ENCODE assay signal across 8 mouse cellular contexts in the genomic region with DNA sequence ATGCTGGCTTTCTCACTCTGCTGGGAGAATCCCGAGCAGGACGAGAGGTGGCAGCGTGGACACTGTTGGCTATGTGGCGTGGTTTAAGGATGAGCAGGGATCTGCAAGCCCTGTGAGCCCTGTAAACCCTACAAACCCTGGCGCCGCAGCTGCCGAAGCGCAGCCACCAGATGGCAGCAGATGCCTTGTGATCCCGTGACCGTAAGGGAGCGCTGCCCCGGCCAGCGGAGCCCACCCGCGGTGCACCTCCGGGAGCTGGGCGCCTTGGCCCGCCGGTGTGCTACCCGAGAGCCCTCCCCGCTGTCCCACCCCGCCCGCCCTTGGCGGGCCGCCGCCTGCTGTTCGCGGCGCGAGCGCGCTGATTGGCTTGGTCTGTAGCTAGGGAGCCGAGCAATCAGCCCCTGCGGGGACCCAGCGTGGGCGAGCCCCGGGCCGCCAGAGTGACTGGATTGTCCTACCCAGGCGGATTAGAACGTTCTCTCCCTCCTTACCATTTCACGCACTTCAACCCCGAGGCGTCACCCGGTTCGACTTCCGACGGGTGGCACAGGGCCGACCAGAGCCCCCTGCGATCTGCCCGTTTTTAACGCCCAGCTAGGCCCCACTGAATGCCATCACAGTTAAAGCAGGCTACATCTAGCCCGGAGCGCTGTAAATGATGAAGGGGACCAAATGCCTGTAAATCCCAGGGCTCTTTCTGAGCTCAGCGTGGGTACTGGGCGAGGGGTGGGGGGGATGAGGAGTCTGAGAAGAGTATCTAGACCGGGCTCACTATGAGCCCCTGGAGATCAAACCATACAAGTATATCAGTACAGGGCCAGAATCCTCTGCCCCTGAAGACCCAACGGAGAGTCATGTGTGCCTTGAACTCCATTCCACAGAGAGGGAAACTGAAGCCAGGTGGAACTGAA. TPM values are rescaled to one million over a fixed set of nuclear protein-coding genes. Genes with fewer than 3 reads are reported as not detected.
DNase-seq lines count a peak whose midpoint lies in the region; ATAC-seq and TF ChIP-seq lines count a peak whose summit lies in the region.

No protein-coding gene starts in this region.

- dilution Hi-C loops in CH12.LX (cut with MboI; ENCODE audit: extremely low pct_ligation_motif_present, extremely low pct_unique_long_range_greater_than_20kb, low sequenced_read_pairs): no loop called here

- H3K4me3 ChIP-seq in CH12.LX (replicated peaks in 1 of 3; ENCODE audit: low read depth in 2 of 3, low read length in 2 of 3, poor library complexity in 1 of 3): peak overlapping the region; percentile 10 to 51 (median 44)
- peak overlapping the region; percentile 46 for H3K4me3 ChIP-seq in forebrain, embryonic 11.5 days (ENCODE audit: low read depth, low read length)
- H3K4me3 ChIP-seq in heart, embryonic 16.5 days (ENCODE audit: low read length): peak overlapping the region; percentile 63
- H3K4me3 ChIP-seq in liver, embryonic 14.5 days (ENCODE audit: insufficient read depth in 1 of 2, low read depth in 2 of 2, low read length in 2 of 2): peak overlapping the region; percentile 43 to 52
- peak overlapping the region; percentile 47 for H3K4me3 ChIP-seq in neural tube, embryonic 11.5 days (ENCODE audit: low read depth, low read length)
- peak overlapping the region; percentile 47 for H3K4me3 ChIP-seq in stomach, embryonic 16.5 days (replicated peaks; ENCODE audit: low read length)

- peak overlapping the region; percentile 51 for H3K9ac ChIP-seq in CH12.LX (ENCODE audit: insufficient read depth, low read depth)
- peak overlapping the region; percentile 64 for H3K9ac ChIP-seq in forebrain, embryonic 11.5 days (ENCODE audit: low read length)
- peak overlapping the region; percentile 79 for H3K9ac ChIP-seq in heart, embryonic 16.5 days (ENCODE audit: low read length)
- H3K9ac ChIP-seq in liver, embryonic 14.5 days (replicated peaks): peak overlapping the region; percentile 2; the same call in 1 of the 2 replicates
- peak overlapping the region; percentile 61 for H3K9ac ChIP-seq in neural tube, embryonic 11.5 days (ENCODE audit: low read length)
- H3K9ac ChIP-seq in stomach, embryonic 16.5 days (ENCODE audit: low read length): peak overlapping the region; percentile 64

- in situ Hi-C loops in CH12.LX (cut with MboI; ENCODE audit: low pct_ligation_motif_present, low pct_unique_long_range_greater_than_20kb, low sequenced_read_pairs): loop anchor here (5.0 kb wide), 2 partner anchors 39 to 71 kb away; partner anchors contain the start of gene Uri1

- peak overlapping the region; percentile 68 for H3K4me2 ChIP-seq in CH12.LX (ENCODE audit: insufficient read depth, low read depth, poor library complexity, severe bottlenecking)
- peak overlapping the region; percentile 84 for H3K4me2 ChIP-seq in forebrain, embryonic 11.5 days (ENCODE audit: low read depth, low read length, severe bottlenecking)
- peak overlapping the region; percentile 92 for H3K4me2 ChIP-seq in heart, embryonic 16.5 days (ENCODE audit: low read depth, low read length)
- peak overlapping the region; percentile 61 for H3K4me2 ChIP-seq in liver, embryonic 14.5 days (ENCODE audit: low read depth)
- H3K4me2 ChIP-seq in neural tube, embryonic 11.5 days (ENCODE audit: low read depth): peak overlapping the region; percentile 53
- peak overlapping the region; percentile 63 for H3K4me2 ChIP-seq in stomach, embryonic 16.5 days (ENCODE audit: low read depth, low read length)

- peak; percentile 88 for ATAC-seq in forebrain, embryonic 11.5 days (replicated peaks; ENCODE audit: low FRiP score)
- peak; percentile 91 for ATAC-seq in heart, embryonic 16.5 days (replicated peaks; ENCODE audit: extremely low read depth, insufficient read depth, low FRiP score)
- ATAC-seq in liver, embryonic 14.5 days (ENCODE audit: insufficient read depth): peak; percentile 82
- ATAC-seq in neural tube, embryonic 11.5 days (ENCODE audit: insufficient read depth, low FRiP score, low TSS enrichment): peak; percentile 90
- peak; percentile 93 for ATAC-seq in stomach, embryonic 16.5 days (ENCODE audit: insufficient read depth, low FRiP score)

- H3K79me2 ChIP-seq in CH12.LX (replicated peaks; ENCODE audit: control insufficient read depth, extremely low read depth, insufficient read depth, poor library complexity, severe bottlenecking): no peaks in the 10 kb centered on the region

- peaks cover 2 to 12% of the 10 kb centered on the region in 2 experiments; a peak in 3 of 4 replicates for H3K4me1 ChIP-seq in CH12.LX (ENCODE audit: control insufficient read depth in 1 of 2, insufficient read depth in 2 of 2)
- H3K4me1 ChIP-seq in forebrain, embryonic 11.5 days (replicated peaks; ENCODE audit: control insufficient read depth, insufficient read depth, low read length): 0 out of 2 replicates have a peak, but pooled peaks cover 1% of the 10 kb centered on the region
- H3K4me1 ChIP-seq in heart, embryonic 16.5 days (ENCODE audit: control insufficient read depth, insufficient read depth, low read length): peaks cover 9% of the 10 kb centered on the region
- no peaks in the 10 kb centered on the region for H3K4me1 ChIP-seq in liver, embryonic 14.5 days (replicated peaks; ENCODE audit: control insufficient read depth in 2 of 2, insufficient read depth in 2 of 2, low read length in 1 of 2)
- no peaks in the 10 kb centered on the region; the same call in 1 of the 2 replicates for H3K4me1 ChIP-seq in neural tube, embryonic 11.5 days (ENCODE audit: control insufficient read depth, insufficient read depth, low read length)
- no peaks in the 10 kb centered on the region for H3K4me1 ChIP-seq in stomach, embryonic 16.5 days (ENCODE audit: control insufficient read depth, insufficient read depth, low read length)

- peak; percentile 88 for TF ChIP-seq RAD21 in CH12.LX (IDR thresholded peaks at IDR 0.05; ENCODE audit: low read depth, low read length)

- 2% methylated on average over 56 of the region's 57 CpGs for WGBS in forebrain, embryonic 11.5 days
- WGBS in heart, embryonic 16.5 days: 1% methylated on average over 54 of the region's 57 CpGs
- 4% methylated on average over 57 of the region's 57 CpGs for WGBS in liver, embryonic 14.5 days (ENCODE audit: insufficient replicate concordance)
- 1% methylated on average over 47 of the region's 57 CpGs for WGBS in neural tube, embryonic 11.5 days
- WGBS in stomach, embryonic 16.5 days: 1% methylated on average over 57 of the region's 57 CpGs

- H3K9me3 ChIP-seq in CH12.LX (replicated peaks; ENCODE audit: low read length): no peaks in the 10 kb centered on the region
- H3K9me3 ChIP-seq in forebrain, embryonic 11.5 days (ENCODE audit: control insufficient read depth, low read length): no peaks in the 10 kb centered on the region
- no peaks in the 10 kb centered on the region for H3K9me3 ChIP-seq in heart, embryonic 16.5 days (replicated peaks; ENCODE audit: control insufficient read depth, low read length)
- no peaks in the 10 kb centered on the region for H3K9me3 ChIP-seq in liver, embryonic 14.5 days (ENCODE audit: control insufficient read depth, low read length)
- no peaks in the 10 kb centered on the region for H3K9me3 ChIP-seq in neural tube, embryonic 11.5 days (ENCODE audit: control insufficient read depth, low read length)
- no peaks in the 10 kb centered on the region for H3K9me3 ChIP-seq in stomach, embryonic 16.5 days (replicated peaks; ENCODE audit: control insufficient read depth, low read length)

- H3K27me3 ChIP-seq in CH12.LX (replicated peaks): peaks cover 2% of the 10 kb centered on the region
- no peaks in the 10 kb centered on the region for H3K27me3 ChIP-seq in forebrain, embryonic 11.5 days (ENCODE audit: control insufficient read depth, insufficient read depth, low read length)
- H3K27me3 ChIP-seq in heart, embryonic 16.5 days (ENCODE audit: control insufficient read depth, insufficient read depth, low read length): no peaks in the 10 kb centered on the region
- H3K27me3 ChIP-seq in liver, embryonic 14.5 days (ENCODE audit: control insufficient read depth, insufficient read depth, low read length): no peaks in the 10 kb centered on the region
- no peaks in the 10 kb centered on the region for H3K27me3 ChIP-seq in neural tube, embryonic 11.5 days (ENCODE audit: control insufficient read depth, insufficient read depth, low read length)
- no peaks in the 10 kb centered on the region for H3K27me3 ChIP-seq in stomach, embryonic 16.5 days (ENCODE audit: control insufficient read depth, insufficient read depth, low read length)

- TF ChIP-seq EP300 in CH12.LX (IDR thresholded peaks at IDR 0.05; ENCODE audit: low read length): no peak
- TF ChIP-seq EP300 in liver, embryonic 14.5 days (IDR thresholded peaks at IDR 0.05; ENCODE audit: low read depth): no peak

- TF ChIP-seq CTCF in CH12.LX (conservative IDR thresholded peaks at IDR 0.05 in 1 of 2, IDR thresholded peaks at IDR 0.05 in 1 of 2; ENCODE audit: low read depth in 2 of 2, low read length in 2 of 2): peak; percentile 24 to 97; a peak in 2 of 4 replicates
- peak; percentile 86 for TF ChIP-seq CTCF in liver, embryonic 14.5 days (IDR thresholded peaks at IDR 0.05; ENCODE audit: low read depth)

- peak; percentile 27; the same call in 1 of the 2 replicates for TF ChIP-seq POLR2A in CH12.LX (IDR thresholded peaks at IDR 0.05; ENCODE audit: low read depth, low read length)

- no peaks in the 10 kb centered on the region for H3K36me3 ChIP-seq in CH12.LX (replicated peaks in 1 of 2; ENCODE audit: control insufficient read depth in 1 of 2, insufficient read depth in 1 of 2, low read length in 1 of 2)
- H3K36me3 ChIP-seq in forebrain, embryonic 11.5 days (ENCODE audit: control insufficient read depth, insufficient read depth, low read length): no peaks in the 10 kb centered on the region
- no peaks in the 10 kb centered on the region for H3K36me3 ChIP-seq in heart, embryonic 16.5 days (ENCODE audit: control insufficient read depth, insufficient read depth)
- H3K36me3 ChIP-seq in liver, embryonic 14.5 days (replicated peaks; ENCODE audit: control insufficient read depth, insufficient read depth, low read depth): no peaks in the 10 kb centered on the region
- no peaks in the 10 kb centered on the region for H3K36me3 ChIP-seq in neural tube, embryonic 11.5 days (ENCODE audit: control insufficient read depth, insufficient read depth, low read length)
- no peaks in the 10 kb centered on the region for H3K36me3 ChIP-seq in stomach, embryonic 16.5 days (ENCODE audit: control insufficient read depth, insufficient read depth, low read length)

- DNase-seq in CH12.LX (ENCODE audit: extremely low read depth): peak; percentile 78
- DNase-seq in c-Kit-positive CD71-positive TER-119-negative erythroid progenitor cells, embryonic 14.5 days (ENCODE audit: low read depth): peak; percentile 73
- DNase-seq in forebrain, embryonic 11.5 days (ENCODE audit: low spot score): peak; percentile 95
- DNase-seq in kidney, postnatal 25 days: peak; percentile 87 to 89
- peak; percentile 52 to 55 (median 53) for DNase-seq in liver, embryonic 14.5 days (ENCODE audit: low read depth in 3 of 3, low spot score in 3 of 3)
- peak; percentile 96 for DNase-seq in neural tube, embryonic 11.5 days (ENCODE audit: low spot score)

- H3K27ac ChIP-seq in CH12.LX (ENCODE audit: insufficient read depth, low read depth): no peak overlapping the region
- H3K27ac ChIP-seq in forebrain, embryonic 11.5 days (ENCODE audit: low read depth, low read length): no peak overlapping the region
- H3K27ac ChIP-seq in heart, embryonic 16.5 days (ENCODE audit: low read length): no peak overlapping the region
- H3K27ac ChIP-seq in liver, embryonic 14.5 days: no peak overlapping the region
- H3K27ac ChIP-seq in neural tube, embryonic 11.5 days (ENCODE audit: low read depth, low read length): no peak overlapping the region
- peak overlapping the region; percentile 12; the same call in 1 of the 2 replicates for H3K27ac ChIP-seq in stomach, embryonic 16.5 days (ENCODE audit: low read length)

RNA-seq across cellular contexts. Expression of gene Uri1, which starts 38.0 kb away (rescaled TPM):
- total RNA-seq in CH12.LX (2012; rRNA removed) (30.7 and 37.1 TPM in 2 replicates), CH12.LX (2014; rRNA removed) (53.1 and 53.3 TPM in 2 replicates)
- 41.4 and 50.1 TPM in 2 replicates for polyA plus RNA-seq in CH12.LX (2012; ENCODE audit: insufficient read length, low read depth)
- polyA plus RNA-seq in forebrain, embryonic 11.5 days (2014; fragmentation: Nextera tagmentation; extraction: Ambion mirVana): 50.5 and 51.4 TPM in 2 replicates
- polyA plus RNA-seq in heart, embryonic 16.5 days (2015; fragmentation: Nextera tagmentation; extraction: Ambion mirVana): 28.1 and 29.6 TPM in 2 replicates
- polyA plus RNA-seq in liver, embryonic 14.5 days (2012; rRNA removed): 4.2 and 7.2 TPM in 2 replicates
- polyA plus RNA-seq in liver, embryonic 14.5 days (2014; fragmentation: Nextera tagmentation; extraction: Ambion mirVana): 11.9 and 13.5 TPM in 2 replicates
- polyA plus RNA-seq in neural tube, embryonic 11.5 days (2014; fragmentation: Nextera tagmentation; extraction: Ambion mirVana): 42.5 and 47.8 TPM in 2 replicates
- 26.7 and 27.5 TPM in 2 replicates for polyA plus RNA-seq in stomach, embryonic 16.5 days (2015; fragmentation: Nextera tagmentation; extraction: Ambion mirVana)

RNA-seq across cellular contexts. Expression of gene Ccne1, which starts 46.0 kb away (rescaled TPM):
- 43.7 and 74.4 TPM in 2 replicates for total RNA-seq in CH12.LX (2012; rRNA removed)
- total RNA-seq in CH12.LX (2014; rRNA removed): 70.0 and 77.8 TPM in 2 replicates
- 109 and 110 TPM in 2 replicates for polyA plus RNA-seq in CH12.LX (2012; ENCODE audit: insufficient read length, low read depth)
- 68.6 and 71.1 TPM in 2 replicates for polyA plus RNA-seq in forebrain, embryonic 11.5 days (2014; fragmentation: Nextera tagmentation; extraction: Ambion mirVana)
- 28.6 and 30.0 TPM in 2 replicates for polyA plus RNA-seq in heart, embryonic 16.5 days (2015; fragmentation: Nextera tagmentation; extraction: Ambion mirVana)
- 51.2 and 71.1 TPM in 2 replicates for polyA plus RNA-seq in liver, embryonic 14.5 days (2012; rRNA removed)
- 87.8 and 94.9 TPM in 2 replicates for polyA plus RNA-seq in liver, embryonic 14.5 days (2014; fragmentation: Nextera tagmentation; extraction: Ambion mirVana)
- 83.9 and 84.0 TPM in 2 replicates for polyA plus RNA-seq in neural tube, embryonic 11.5 days (2014; fragmentation: Nextera tagmentation; extraction: Ambion mirVana)
- polyA plus RNA-seq in stomach, embryonic 16.5 days (2015; fragmentation: Nextera tagmentation; extraction: Ambion mirVana): 52.9 and 55.2 TPM in 2 replicates

Comparison
In these comparisons a context has a peak if more than half of its experiments do, and no peak if none do; other contexts are left out.
1. H3K9ac ChIP-seq: peak in every context shown above with its lines; median percentile 79 in heart, embryonic 16.5 days; 64 in forebrain, embryonic 11.5 days; 64 in stomach, embryonic 16.5 days; 61 in neural tube, embryonic 11.5 days; 51 in CH12.LX; 2 in liver, embryonic 14.5 days.